Mouse (Mus musculus): Measurements from ENCODE around the gene Hsd17b14. TPM values are rescaled to one million over a fixed set of nuclear protein-coding genes. Genes with fewer than 3 reads are reported as not detected.
A peak's percentile ranks its signal among the peaks of the same experiment; 100 is the strongest.
"Not testable (repeated sequence)": the region's sequence is repeated elsewhere in the genome, so short reads cannot be mapped to it uniquely, and the experiment has no call there.

Gene Hsd17b14
- polyA plus RNA-seq, 1 experiment from 2014 or later = 0.56 TPM

GRCm38 (mm10) chr7:45521728-45522184 lies 32.9 kb upstream of the Hsd17b14 start:
- Histone ChIP-seq H3K4me1 (peaks cover 24% of the 10 kb centered on the region), H3K4me2 (replicated peaks) (peak overlapping the region; percentile 45), H3K27me3 (no peaks in the 10 kb centered on the region), H3K4me3 (peak overlapping the region; percentile 42), H3K27ac (peak overlapping the region; percentile 79; the same call in 1 of the 2 replicates), H3K36me3 (0 out of 2 replicates have a peak, but pooled peaks cover 8% of the 10 kb centered on the region), H3K9me3 (no peaks in the 10 kb centered on the region), H3K9ac (peak overlapping the region; percentile 46)
- peak; percentile 57; the same call in 1 of the 2 replicates for ATAC-seq (ENCODE audit: insufficient number of reproducible peaks, insufficient read depth, low FRiP score, low TSS enrichment)
- 1% methylated on average over 28 of the region's 28 CpGs for WGBS

- 53% methylated on average over 16 of the region's 16 CpGs for WGBS
These were observed 32.4 kb upstream of the Hsd17b14 start for GRCm38 (mm10) chr7:45522194-45522752.

DNA sequence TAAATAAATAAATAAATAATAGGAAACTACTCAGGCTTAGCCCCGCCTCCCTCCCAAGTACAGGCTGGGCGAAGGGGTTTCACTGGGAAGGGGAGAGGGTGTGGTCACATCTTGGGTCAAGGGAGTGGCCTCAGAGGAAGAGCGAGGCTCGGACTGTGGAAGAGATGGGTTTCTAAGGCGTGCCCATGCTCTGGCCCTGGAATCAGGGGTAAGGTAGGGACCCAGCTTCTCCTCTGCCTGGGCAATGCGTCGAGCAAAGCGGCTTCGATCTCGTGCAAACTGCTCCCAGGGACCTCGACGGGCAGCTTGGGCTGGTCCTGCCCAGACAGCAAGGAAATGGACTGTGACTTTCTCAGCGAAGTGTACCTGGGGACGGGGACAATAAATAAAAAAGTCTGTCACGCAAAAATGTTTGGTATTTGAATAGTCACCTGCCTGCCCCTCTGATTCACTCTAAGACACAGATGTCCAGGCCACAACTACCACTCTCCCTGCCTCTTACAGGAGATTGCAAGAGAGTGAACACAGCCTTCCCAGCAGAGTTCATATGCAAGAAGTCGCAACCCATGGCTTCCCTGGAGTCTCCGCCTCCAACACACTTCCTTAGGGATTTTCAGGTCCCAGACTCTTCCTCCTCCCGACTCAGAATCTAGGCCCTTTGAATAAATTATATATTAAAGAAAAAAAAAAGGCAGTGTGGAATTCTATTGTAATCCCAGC lies 31.6 kb upstream of the Hsd17b14 start:
- Histone ChIP-seq H3K4me3 (peak overlapping the region; percentile 18; the same call in 1 of the 2 replicates), H3K36me3 (0 out of 2 replicates have a peak, but pooled peaks cover 8% of the 10 kb centered on the region), H3K9ac (no peak overlapping the region), H3K27ac (0 out of 2 replicates have a peak overlapping the region, but pooled peaks have one; percentile 0), H3K4me1 (peaks cover 24% of the 10 kb centered on the region), H3K9me3 (no peaks in the 10 kb centered on the region), H3K27me3 (no peaks in the 10 kb centered on the region), H3K4me2 (replicated peaks) (peak overlapping the region; percentile 11; the same call in 1 of the 2 replicates)
- no peak for ATAC-seq (ENCODE audit: insufficient number of reproducible peaks, insufficient read depth, low FRiP score, low TSS enrichment)
- 68% methylated on average over 18 of the region's 18 CpGs for WGBS

More at GRCm38 (mm10) chr7:45522194-45522752, 32.4 kb upstream of the Hsd17b14 start:
- Histone ChIP-seq H3K4me1 (peaks cover 24% of the 10 kb centered on the region), H3K4me2 (replicated peaks) (peak overlapping the region; percentile 45), H3K9me3 (no peaks in the 10 kb centered on the region), H3K27ac (0 out of 2 replicates have a peak overlapping the region, but pooled peaks have one; percentile 79), H3K27me3 (no peaks in the 10 kb centered on the region), H3K36me3 (0 out of 2 replicates have a peak, but pooled peaks cover 8% of the 10 kb centered on the region), H3K4me3 (peak overlapping the region; percentile 42), H3K9ac (peak overlapping the region; percentile 46; the same call in 1 of the 2 replicates)
- ATAC-seq (ENCODE audit: insufficient number of reproducible peaks, insufficient read depth, low FRiP score, low TSS enrichment) = no peak

- Histone ChIP-seq H3K9ac (no peak overlapping the region), H3K27ac (0 out of 2 replicates have a peak overlapping the region, but pooled peaks have one; percentile 11), H3K4me2 (replicated peaks) (peak overlapping the region; percentile 11; the same call in 1 of the 2 replicates), H3K4me1 (peaks cover 24% of the 10 kb centered on the region), H3K4me3 (peak overlapping the region; percentile 18), H3K27me3 (no peaks in the 10 kb centered on the region), H3K36me3 (0 out of 2 replicates have a peak, but pooled peaks cover 8% of the 10 kb centered on the region), H3K9me3 (no peaks in the 10 kb centered on the region)
- ATAC-seq (ENCODE audit: insufficient number of reproducible peaks, insufficient read depth, low FRiP score, low TSS enrichment) = no peak
- WGBS = 82% methylated on average over 13 of the region's 13 CpGs
These were observed 31.0 kb upstream of the Hsd17b14 start for GRCm38 (mm10) chr7:45523678-45524170.

DNA sequence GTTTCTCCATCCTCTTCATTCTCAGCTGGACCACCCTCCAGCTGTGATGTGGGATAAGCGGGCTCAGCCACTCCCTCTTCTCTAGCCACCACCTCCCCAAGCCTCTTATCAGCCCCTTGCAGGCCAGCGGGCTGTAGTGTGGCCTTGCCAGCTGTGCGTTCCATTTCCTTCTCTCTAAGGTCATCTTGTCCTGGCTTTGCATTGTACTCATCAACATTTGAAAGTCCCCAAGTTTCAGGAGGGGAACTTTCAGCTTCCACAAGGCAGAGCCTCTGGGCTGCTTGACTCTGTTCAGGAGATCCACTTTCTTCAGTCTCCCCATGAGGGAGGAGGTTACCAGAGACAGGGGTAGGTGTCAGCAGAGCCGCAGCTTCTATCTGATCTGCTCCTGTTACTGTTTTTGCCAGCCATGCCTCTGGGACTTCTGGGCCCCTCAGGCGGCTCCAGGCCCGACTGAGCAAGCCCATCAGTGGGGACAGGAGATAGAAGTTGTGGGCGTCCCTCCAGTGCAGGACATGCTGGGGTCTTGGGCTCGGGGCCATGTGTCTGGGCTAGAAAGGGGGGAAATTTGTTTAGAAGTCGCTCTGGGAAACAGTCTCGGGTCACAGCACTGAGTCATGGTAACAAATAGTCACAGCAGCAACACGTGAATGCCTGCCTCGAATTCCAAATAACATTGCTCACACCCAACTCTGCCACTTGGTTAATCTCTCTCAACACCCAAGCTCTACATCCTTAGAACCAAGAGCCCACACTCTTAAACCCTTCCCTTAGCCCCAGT lies 29.7 kb upstream of the Hsd17b14 start:
- Histone ChIP-seq H3K4me1 (peaks cover 31% of the 10 kb centered on the region), H3K4me3 (peak overlapping the region; percentile 85), H3K9me3 (no peaks in the 10 kb centered on the region), H3K4me2 (replicated peaks) (peak overlapping the region; percentile 75), H3K9ac (peak overlapping the region; percentile 85), H3K36me3 (0 out of 2 replicates have a peak, but pooled peaks cover 8% of the 10 kb centered on the region), H3K27ac (peak overlapping the region; percentile 86), H3K27me3 (no peaks in the 10 kb centered on the region)
- WGBS = 26% methylated on average over 12 of the region's 12 CpGs
- ATAC-seq (ENCODE audit: insufficient number of reproducible peaks, insufficient read depth, low FRiP score, low TSS enrichment) = no peak

GRCm38 (mm10) chr7:45525809-45526473 lies 28.8 kb upstream of the Hsd17b14 start, which contains the start of the genes Ppp1r15a and Plekha4:
Gene Ppp1r15a (minus strand): TSS chr7:45526268.
Gene Plekha4 (plus strand): TSS chr7:45526330.
- Histone ChIP-seq H3K27ac (peak within 1 kb of the TSS; percentile 86), H3K4me1 (peaks cover 37% of the 10 kb centered on the region), H3K9ac (peak within 1 kb of the TSS; percentile 85), H3K4me2 (replicated peaks) (peak within 1 kb of the TSS; percentile 75), H3K36me3 (0 out of 2 replicates have a peak, but pooled peaks cover 8% of the 10 kb centered on the region), H3K27me3 (no peaks in the 10 kb centered on the region), H3K4me3 (peak within 1 kb of the TSS; percentile 85), H3K9me3 (no peaks in the 10 kb centered on the region)
- under 1% methylated on average over 54 of the region's 54 CpGs for WGBS
- peak; percentile 70 for ATAC-seq (ENCODE audit: insufficient number of reproducible peaks, insufficient read depth, low FRiP score, low TSS enrichment)

GRCm38 (mm10) chr7:45526474-45527120 lies 28.1 kb upstream of the Hsd17b14 start:
- Histone ChIP-seq H3K36me3 (0 out of 2 replicates have a peak, but pooled peaks cover 8% of the 10 kb centered on the region), H3K27ac (peak overlapping the region; percentile 86), H3K4me3 (peak overlapping the region; percentile 85), H3K4me1 (peaks cover 34% of the 10 kb centered on the region), H3K27me3 (no peaks in the 10 kb centered on the region), H3K9me3 (no peaks in the 10 kb centered on the region), H3K9ac (peak overlapping the region; percentile 85; the same call in 1 of the 2 replicates), H3K4me2 (replicated peaks) (peak overlapping the region; percentile 75)
- no peak for ATAC-seq (ENCODE audit: insufficient number of reproducible peaks, insufficient read depth, low FRiP score, low TSS enrichment)
- 25% methylated on average over 7 of the region's 7 CpGs for WGBS

DNA sequence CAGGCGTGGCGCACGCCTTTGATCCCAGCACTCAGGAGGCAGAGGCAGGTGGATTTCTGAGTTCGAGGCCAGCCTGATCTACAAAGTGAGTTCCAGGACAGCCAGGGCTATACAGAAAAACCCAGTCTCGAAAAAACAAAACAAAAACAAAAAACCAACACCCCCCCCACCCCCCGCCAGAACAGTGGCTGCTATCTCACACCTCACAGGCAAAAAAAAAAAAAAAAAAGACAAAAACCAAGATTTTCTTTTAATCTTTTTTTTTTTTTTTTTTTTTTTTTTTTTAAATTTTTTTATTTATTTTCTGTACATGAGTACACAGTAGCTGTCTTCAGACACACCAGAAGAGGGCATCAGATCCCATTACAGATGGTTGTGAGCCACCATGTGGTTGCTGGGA lies 27.5 kb upstream of the Hsd17b14 start:
- ATAC-seq (ENCODE audit: insufficient number of reproducible peaks, insufficient read depth, low FRiP score, low TSS enrichment); H3K4me3 ChIP-seq; H3K9me3 ChIP-seq; H3K27me3 ChIP-seq; H3K9ac ChIP-seq; H3K27ac ChIP-seq; H3K36me3 ChIP-seq; H3K4me2 ChIP-seq (replicated peaks): not testable (repeated sequence)
- H3K4me1 ChIP-seq = peaks cover 34% of the 10 kb centered on the region
- WGBS = 92% methylated on average over 6 of the region's 6 CpGs

GRCm38 (mm10) chr7:45529461-45529860 lies 25.2 kb upstream of the Hsd17b14 start:
- Histone ChIP-seq H3K4me1 (peaks cover 23% of the 10 kb centered on the region), H3K4me3 (no peak overlapping the region), H3K27ac (no peak overlapping the region), H3K9me3 (no peaks in the 10 kb centered on the region), H3K27me3 (no peaks in the 10 kb centered on the region), H3K4me2 (replicated peaks) (peak overlapping the region; percentile 18; the same call in 1 of the 2 replicates), H3K9ac (no peak overlapping the region), H3K36me3 (0 out of 2 replicates have a peak, but pooled peaks cover 6% of the 10 kb centered on the region)
- WGBS = 22% methylated on average over 6 of the region's 6 CpGs
- ATAC-seq (ENCODE audit: insufficient number of reproducible peaks, insufficient read depth, low FRiP score, low TSS enrichment) = no peak

GRCm38 (mm10) chr7:45530643-45531042 lies 24.1 kb upstream of the Hsd17b14 start:
- Histone ChIP-seq H3K4me1 (peaks cover 13% of the 10 kb centered on the region; the same call in 1 of the 2 replicates), H3K9me3 (no peaks in the 10 kb centered on the region), H3K36me3 (no peaks in the 10 kb centered on the region), H3K9ac (no peak overlapping the region), H3K4me2 (replicated peaks) (no peak overlapping the region), H3K27me3 (no peaks in the 10 kb centered on the region), H3K27ac (no peak overlapping the region), H3K4me3 (no peak overlapping the region)
- 70% methylated on average over 2 of the region's 2 CpGs for WGBS
- ATAC-seq (ENCODE audit: insufficient number of reproducible peaks, insufficient read depth, low FRiP score, low TSS enrichment) = no peak
